Mouse (Mus musculus) right cerebral cortex, postnatal 4 days (tissue): ENCODE data around the gene Clnk.

ENCODE experiments used
- DNase-seq: peaks from one replicate; pipeline ENCODE4 v3.0.0-alpha.2; 2022

Gene Clnk

DNA sequence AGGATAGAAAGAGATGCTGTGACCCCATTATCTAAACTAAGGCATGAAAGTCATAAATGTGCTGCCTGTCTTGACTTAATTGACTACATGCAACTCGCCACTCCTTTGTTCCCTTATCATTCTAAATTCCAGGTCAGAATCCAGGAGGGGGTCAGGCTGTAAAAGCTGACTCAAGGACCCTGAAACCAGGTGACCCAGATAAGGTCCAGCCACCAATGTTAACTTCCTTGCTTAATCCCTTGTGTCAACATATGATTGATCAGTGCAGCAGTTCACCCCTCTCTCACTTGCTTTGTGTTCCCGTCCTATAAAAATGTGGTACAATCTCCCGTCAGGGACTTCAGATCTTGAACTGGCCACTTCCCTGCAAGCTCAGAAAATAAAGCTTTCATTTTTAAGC is 31.1 kb downstream of the Clnk start:
- no peak for DNase-seq

GRCm38 (mm10) chr5:38844312-38844711 is 32.3 kb downstream of the Clnk start:
- DNase-seq = no peak

DNA sequence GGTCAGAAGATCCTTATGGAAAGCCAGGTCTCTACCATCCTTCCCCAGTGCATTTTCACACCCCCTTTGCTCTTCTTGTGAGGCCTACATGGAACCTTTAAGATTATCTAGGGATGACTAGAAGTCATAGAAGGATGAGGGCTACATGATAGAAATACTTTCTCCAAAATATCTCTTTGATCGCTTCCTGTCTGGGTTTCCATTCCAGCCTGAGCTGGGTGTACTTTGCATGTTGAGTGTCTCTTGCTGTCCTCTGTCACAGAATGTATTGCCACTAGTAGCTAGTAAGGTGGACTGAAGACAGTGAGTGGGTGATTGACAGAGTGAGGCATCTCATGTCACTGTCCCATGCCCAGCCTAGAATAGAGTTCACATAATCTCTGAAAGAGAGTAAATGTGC is 36.6 kb downstream of the Clnk start:
- DNase-seq = no peak

GRCm38 (mm10) chr5:38827310-38827709 is 49.3 kb downstream of the Clnk start:
- DNase-seq = no peak

- DNase-seq = no peak
Observed at GRCm38 (mm10) chr5:38826586-38826985, 50.0 kb downstream of the Clnk start.

DNA sequence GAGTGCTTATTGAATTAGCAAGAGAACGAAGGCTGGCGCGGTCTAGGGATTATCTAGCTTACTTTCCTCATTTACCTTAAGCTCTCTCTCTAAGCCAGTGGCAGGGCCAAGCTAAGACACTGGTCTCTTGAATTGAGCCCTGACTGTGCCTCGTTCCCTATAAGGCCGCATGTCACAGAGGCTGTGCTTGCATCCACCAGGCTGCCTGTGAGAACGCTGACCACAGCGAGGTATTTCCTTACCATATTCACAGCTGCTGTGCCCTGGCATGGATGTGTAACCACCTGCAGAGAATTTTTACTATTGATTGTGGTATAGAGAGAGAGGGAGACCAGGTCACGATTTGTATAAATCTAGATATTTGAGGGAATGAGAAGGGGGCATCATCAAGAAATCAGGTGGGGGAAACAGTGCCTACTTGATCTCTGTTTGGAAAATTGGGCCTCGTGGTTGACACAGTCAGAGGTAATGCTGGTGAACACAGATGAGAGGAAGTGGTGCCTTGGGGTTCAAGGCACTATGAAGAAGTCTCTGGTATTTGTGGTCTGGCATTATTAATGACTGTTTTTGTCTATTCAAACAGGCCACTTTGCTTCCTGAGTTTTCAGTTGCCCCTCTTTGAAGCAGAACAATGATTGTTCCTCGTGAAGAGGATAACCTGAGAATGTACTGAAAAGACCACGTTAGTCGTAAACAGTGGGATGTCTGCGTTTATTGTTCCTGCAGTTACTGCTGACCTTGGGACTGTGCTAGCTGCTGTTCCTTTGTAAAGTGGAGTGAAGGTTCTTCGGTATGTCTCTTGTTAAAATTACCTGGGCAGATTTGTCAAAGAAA is 52.3 kb downstream of the Clnk start:
- DNase-seq = no peak

- DNase-seq = no peak
Observed at GRCm38 (mm10) chr5:38813391-38814109, 63.1 kb downstream of the Clnk start.

DNA sequence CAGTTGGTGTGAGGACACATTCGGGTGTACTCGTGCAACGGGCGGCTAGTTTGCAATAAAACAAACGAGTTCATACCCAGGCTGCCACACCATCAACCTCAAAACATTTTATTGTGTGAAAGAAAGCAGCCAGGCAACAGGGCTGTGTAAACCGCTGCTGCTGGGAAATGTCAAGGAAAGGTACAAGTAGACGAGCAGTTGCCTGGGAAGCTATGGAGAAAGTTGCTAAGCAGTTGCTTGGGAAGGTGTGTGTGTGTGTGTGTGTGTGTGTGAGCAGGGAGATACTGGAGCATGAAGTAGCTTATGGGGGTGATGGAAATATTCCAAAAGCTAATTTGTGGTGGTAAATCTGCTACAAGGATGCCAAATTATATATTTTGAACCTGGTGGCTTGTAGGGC is 63.7 kb downstream of the Clnk start:
- peak; percentile 14 for DNase-seq

- DNase-seq = no peak
Observed at GRCm38 (mm10) chr5:38812386-38812785, 64.2 kb downstream of the Clnk start.

DNA sequence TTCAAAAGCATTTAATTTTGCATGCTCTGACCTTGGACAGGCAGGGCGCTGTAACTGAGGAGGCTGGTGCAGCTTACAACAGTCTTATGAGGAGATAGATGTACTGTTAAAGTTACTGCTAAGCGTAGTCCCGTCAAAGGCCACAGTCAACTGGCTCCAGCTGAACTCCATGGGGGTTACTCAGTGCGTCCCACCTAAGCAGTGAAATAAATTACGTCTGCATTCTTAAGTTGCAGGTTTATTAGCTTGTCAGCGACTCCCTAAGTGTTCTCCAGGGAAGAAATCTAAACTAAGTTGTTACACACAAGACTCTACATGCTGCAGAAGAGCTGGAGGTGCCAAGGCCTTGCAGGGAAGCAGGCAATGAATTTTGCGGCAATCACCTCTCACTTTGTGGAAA is 77.7 kb downstream of the Clnk start:
- no peak for DNase-seq

DNA sequence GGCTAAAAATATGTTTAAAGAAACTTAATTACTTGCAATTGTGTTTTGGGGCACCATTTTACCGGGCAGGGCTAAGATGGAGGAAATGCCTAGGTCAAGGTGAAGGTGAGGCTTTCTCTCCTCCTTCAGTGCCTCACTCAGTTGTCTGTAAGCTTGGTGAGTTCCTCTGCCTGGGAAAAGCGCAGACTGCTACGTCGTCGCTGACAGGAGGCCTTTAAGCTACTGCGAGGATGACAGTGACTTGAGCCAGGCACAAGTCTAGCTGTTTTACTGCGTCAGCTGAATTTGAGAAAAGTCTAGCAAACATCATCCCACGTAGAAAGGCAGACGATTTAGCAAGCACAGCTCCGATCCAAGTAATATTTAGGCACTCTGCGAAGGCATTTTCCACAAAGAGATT is 81.5 kb downstream of the Clnk start:
- DNase-seq = no peak

DNA sequence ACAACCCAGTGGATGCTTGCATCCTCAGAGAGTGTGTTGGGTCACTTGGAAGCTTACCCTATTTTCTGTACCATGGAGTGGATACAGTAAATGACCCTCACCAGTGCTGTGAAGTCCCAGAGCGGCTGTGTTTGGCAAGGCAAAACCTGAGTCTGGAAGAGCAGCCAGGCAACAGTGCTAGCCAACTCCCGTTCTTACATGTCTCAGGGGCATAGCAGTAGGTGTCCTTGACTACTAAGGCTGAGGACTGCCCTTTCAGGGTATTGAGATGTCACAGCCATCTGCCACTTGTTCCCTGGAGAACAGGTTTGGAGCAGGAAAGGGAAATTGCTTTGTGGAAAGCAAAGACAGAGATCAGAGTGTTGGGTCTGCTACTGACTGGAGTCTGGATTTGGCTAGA is 85.5 kb downstream of the Clnk start:
- no peak for DNase-seq

- DNase-seq = no peak
Observed at GRCm38 (mm10) chr5:38788820-38789219, 87.8 kb downstream of the Clnk start.

DNA sequence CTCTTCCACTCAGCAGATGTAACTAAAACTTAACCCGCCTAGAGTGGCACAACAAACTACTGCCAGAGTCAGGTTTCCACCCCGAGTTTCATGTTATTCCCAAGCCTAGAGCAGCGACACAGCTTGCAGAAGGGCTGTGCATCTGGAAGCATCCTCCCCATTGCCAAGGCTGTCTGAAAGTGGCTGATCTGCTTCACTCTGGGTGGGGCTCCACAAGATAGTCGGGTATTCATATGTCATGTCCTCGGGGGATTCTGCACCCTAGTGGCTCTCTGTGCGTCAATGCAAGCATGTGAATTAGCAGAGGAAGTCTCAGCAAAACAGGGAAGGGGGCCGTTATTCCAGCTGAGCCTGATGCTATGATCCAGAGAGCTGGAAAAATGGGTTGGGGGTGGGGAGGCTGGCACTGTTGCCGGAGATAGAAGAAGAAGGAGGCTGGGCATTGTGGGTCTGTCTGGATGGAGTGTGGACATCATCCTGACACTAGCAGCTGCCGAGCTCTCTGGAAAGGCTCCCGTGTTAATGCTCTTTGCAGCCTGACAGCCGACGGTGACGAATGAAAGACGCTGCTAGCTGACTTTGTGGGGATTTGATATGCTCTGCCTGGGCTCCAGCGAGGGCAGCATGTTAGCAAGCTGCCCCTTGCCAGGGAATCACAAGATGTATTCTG is 88.6 kb downstream of the Clnk start:
- DNase-seq = peak; percentile 40

DNA sequence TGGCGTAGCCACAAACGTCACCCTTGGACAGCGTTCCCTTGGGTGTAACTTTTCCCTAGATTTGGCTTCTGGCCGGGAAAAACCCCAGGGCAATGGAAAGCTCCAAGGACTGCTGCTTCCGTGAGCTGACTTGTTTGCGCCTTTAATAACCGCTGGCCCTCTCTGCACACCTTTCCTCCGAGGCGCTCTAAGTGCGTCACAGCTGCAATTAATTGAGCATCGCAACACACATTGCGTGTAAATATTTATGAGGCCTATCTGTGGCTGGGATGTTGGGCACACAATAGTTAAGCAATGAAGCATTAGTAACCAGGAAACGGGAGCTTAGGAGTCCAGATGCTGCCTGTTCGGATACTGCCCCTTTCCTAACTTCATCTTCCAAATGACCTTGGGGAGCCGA is 90.5 kb downstream of the Clnk start:
- DNase-seq = no peak

DNA sequence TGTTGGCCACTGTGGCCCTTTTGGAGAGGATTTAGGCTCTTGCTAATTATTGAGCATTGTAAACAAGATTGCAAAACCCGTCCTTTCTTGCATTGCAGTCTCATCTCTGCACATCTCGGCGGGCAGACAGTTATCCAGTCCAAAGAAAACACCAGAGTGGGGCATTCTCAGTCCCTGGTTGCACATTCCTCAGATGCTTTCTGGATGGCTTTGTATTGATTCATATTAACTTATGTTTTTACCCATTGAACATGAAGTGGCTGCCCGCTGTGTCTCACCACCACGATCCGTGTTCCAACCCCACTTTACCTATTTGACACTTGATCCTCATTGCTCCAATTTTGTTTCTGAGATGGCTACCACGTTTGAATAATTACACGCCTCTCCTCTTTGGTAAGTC is 90.9 kb downstream of the Clnk start:
- no peak for DNase-seq

GRCm38 (mm10) chr5:38781813-38782212 is 94.8 kb downstream of the Clnk start:
- peak; percentile 85 for DNase-seq

DNA sequence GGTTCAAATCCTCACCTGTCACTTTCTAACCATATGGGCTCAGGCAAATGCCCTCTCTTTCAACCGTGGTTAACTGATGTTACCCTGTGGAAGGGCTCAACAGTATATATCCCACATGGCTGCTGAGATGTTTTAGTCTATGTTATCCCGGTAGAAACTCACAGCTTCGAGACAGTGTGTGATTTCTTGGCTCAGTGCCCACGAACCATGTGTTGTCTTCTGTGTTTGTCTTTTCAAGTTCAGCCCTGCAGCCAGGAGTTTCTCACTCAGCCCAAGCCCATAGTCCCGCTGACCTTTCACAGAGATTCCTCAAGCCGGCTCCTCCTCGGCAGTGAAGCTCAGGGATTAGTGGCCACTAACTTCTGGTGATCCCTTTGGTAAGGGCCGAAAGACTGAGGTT is 96.0 kb downstream of the Clnk start:
- DNase-seq = peak; percentile 22

DNA sequence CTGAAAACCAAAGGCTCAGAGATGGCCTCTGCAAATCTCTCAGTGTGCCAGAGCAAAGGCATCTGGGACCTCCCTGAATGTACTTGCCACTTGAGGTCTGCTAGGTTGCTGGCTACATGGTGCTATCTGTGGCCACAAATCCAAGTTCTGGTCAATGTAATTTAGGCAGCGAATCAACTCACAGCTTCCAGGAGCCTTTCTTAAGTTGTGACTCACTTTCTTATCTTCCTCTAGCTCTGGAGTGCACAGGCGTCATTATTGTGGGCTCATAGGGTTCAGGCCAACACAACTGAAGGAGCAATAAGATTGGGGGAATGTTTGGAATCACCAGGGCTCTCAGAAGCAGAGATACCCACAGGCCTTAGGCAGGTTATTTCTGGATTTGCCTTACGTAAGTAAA is 96.6 kb downstream of the Clnk start:
- DNase-seq = no peak

GRCm38 (mm10) chr5:38775500-38775899 is 101.1 kb downstream of the Clnk start:
- DNase-seq = no peak

DNA sequence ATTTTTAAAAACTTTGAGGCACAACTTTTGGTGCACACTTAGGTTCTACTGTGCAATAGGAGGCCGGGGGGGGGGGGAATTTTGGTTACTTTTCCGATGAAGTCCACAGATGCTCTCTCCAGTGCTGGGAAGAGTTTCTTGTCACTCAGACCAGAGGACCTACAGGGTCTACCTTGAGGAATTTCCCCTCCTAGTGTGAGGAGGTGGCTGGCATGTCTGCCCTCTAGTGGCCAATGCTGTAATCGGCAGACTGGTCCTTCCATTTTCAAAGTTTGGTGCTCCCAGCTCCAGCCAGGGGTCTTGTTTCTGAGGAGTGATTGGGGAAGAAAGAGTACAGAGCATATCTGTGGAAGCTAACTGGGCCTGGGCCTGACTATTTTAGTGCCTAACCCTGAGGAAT is 121.7 kb downstream of the Clnk start:
- DNase-seq = peak; percentile 41

DNA sequence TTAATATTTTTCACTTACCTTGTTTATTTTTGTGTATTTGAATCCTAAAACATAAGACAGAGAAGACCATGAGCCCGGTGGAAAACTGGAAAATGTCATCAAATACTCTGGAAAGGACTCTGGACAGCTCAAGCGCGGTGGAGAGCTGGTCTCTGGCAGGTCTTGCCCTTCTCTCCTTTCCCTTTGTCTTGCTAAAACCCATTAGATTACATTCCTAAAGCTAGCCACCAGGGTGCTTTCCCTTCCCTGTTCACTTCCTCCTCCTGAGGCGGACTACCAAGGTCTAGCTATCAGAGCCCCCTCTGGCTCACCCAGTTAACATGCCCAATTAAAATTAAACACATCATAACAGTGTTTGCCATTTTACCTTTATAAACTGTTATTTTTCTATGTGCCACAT is 123.9 kb downstream of the Clnk start:
- no peak for DNase-seq

- DNase-seq = no peak
Observed at GRCm38 (mm10) chr5:38708940-38709581, 167.6 kb downstream of the Clnk start.
